Mouse (Mus musculus): Measurements from ENCODE around the gene Mkrn1. TPM values are rescaled to one million over a fixed set of nuclear protein-coding genes. Genes with fewer than 3 reads are reported as not detected.
A peak's percentile ranks its signal among the peaks of the same experiment; 100 is the strongest.
"Not testable (repeated sequence)": the region's sequence is repeated elsewhere in the genome, so short reads cannot be mapped to it uniquely, and the experiment has no call there.

Mkrn1 gene
- polyA plus RNA-seq, 1 experiment from 2014 or later = 65.2 TPM

GRCm38 (mm10) chr6:39369631-39370030, 50.6 kb downstream of the Mkrn1 start:
- H3K4me1 ChIP-seq = no peaks in the 10 kb centered on the region
- H3K27me3 ChIP-seq (ENCODE audit: poor library complexity, severe bottlenecking) = no peaks in the 10 kb centered on the region
- DNase-seq (ENCODE audit: extremely low spot score, low spot score) = no peak
- H3K36me3 ChIP-seq (replicated peaks) = peaks cover 49% of the 10 kb centered on the region
- no peak overlapping the region for H3K4me3 ChIP-seq
- WGBS = 92% methylated on average over 3 of the region's 3 CpGs
- no peaks in the 10 kb centered on the region; the same call in 1 of the 2 replicates for H3K9me3 ChIP-seq
- H3K27ac ChIP-seq = no peak overlapping the region

GRCm38 (mm10) chr6:39362684-39363083, 57.6 kb downstream of the Mkrn1 start:
- Histone ChIP-seq H3K4me3 (no peak overlapping the region), H3K4me1 (no peaks in the 10 kb centered on the region), H3K36me3 (replicated peaks) (peaks cover 81% of the 10 kb centered on the region), H3K9me3 (no peaks in the 10 kb centered on the region), H3K27ac (no peak overlapping the region), H3K27me3 (ENCODE audit: poor library complexity, severe bottlenecking) (no peaks in the 10 kb centered on the region)
- DNase-seq (ENCODE audit: extremely low spot score, low spot score) = no peak
- WGBS = 98% methylated on average over 2 of the region's 2 CpGs

- not testable (repeated sequence) for H3K27me3 ChIP-seq (ENCODE audit: poor library complexity, severe bottlenecking); H3K4me3 ChIP-seq; H3K9me3 ChIP-seq; H3K27ac ChIP-seq; H3K4me1 ChIP-seq; DNase-seq (ENCODE audit: extremely low spot score, low spot score)
- WGBS = 95% methylated on average over 9 of the region's 9 CpGs
- H3K36me3 ChIP-seq (replicated peaks) = peaks cover 83% of the 10 kb centered on the region
Observed at GRCm38 (mm10) chr6:39359207-39359606, 61.1 kb downstream of the Mkrn1 start.

GRCm38 (mm10) chr6:39348946-39349345, 71.3 kb downstream of the Mkrn1 start:
- Histone ChIP-seq H3K4me1 (peaks cover 55% of the 10 kb centered on the region), H3K9me3 (no peaks in the 10 kb centered on the region), H3K27me3 (ENCODE audit: poor library complexity, severe bottlenecking) (peaks cover 4% of the 10 kb centered on the region; the same call in 1 of the 2 replicates), H3K27ac (peak overlapping the region; percentile 82), H3K4me3 (no peak overlapping the region), H3K36me3 (replicated peaks) (peaks cover 57% of the 10 kb centered on the region)
- 82% methylated on average over 6 of the region's 6 CpGs for WGBS
- DNase-seq (ENCODE audit: extremely low spot score, low spot score) = no peak

- Histone ChIP-seq H3K27ac (peak overlapping the region; percentile 82), H3K4me3 (no peak overlapping the region), H3K27me3 (ENCODE audit: poor library complexity, severe bottlenecking) (peaks cover 4% of the 10 kb centered on the region; the same call in 1 of the 2 replicates), H3K36me3 (replicated peaks) (peaks cover 57% of the 10 kb centered on the region), H3K4me1 (peaks cover 58% of the 10 kb centered on the region), H3K9me3 (no peaks in the 10 kb centered on the region)
- DNase-seq (ENCODE audit: extremely low spot score, low spot score) = peak; percentile 36
- WGBS = 20% methylated on average over 4 of the region's 4 CpGs
Observed at GRCm38 (mm10) chr6:39347880-39348814, 72.1 kb downstream of the Mkrn1 start.

Other genes starting within 250 kb of the Mkrn1 start
- 9.7 and 9.8 TPM in 2 replicates for gene Kdm7a, start 213.7 kb downstream of the Mkrn1 start, polyA plus RNA-seq (2016; fragmentation: Nextera tagmentation; extraction: Ambion mirVana)
- 38.8 and 41.0 TPM in 2 replicates for gene Slc37a3, start 42.8 kb downstream of the Mkrn1 start, polyA plus RNA-seq (2016; fragmentation: Nextera tagmentation; extraction: Ambion mirVana)
- gene Rab19, start 39.3 kb downstream of the Mkrn1 start, polyA plus RNA-seq (2016; fragmentation: Nextera tagmentation; extraction: Ambion mirVana) = 0.48 and 0.67 TPM in 2 replicates
- 32.8 and 33.4 TPM in 2 replicates for gene Dennd2a, start 137.4 kb upstream of the Mkrn1 start, polyA plus RNA-seq (2016; fragmentation: Nextera tagmentation; extraction: Ambion mirVana)
- 19.1 and 22.1 TPM in 2 replicates for gene Adck2, start 153.4 kb upstream of the Mkrn1 start, polyA plus RNA-seq (2016; fragmentation: Nextera tagmentation; extraction: Ambion mirVana)
- gene Gm42420, start 165.3 kb upstream of the Mkrn1 start, polyA plus RNA-seq (2016; fragmentation: Nextera tagmentation; extraction: Ambion mirVana) = 0.74 TPM in 1 of 2 replicates, not detected in the other
- gene Ndufb2, start 172.1 kb upstream of the Mkrn1 start, polyA plus RNA-seq (2016; fragmentation: Nextera tagmentation; extraction: Ambion mirVana) = 253 and 270 TPM in 2 replicates

All from forebrain, embryonic 10.5 days (tissue).